Mouse (Mus musculus) forelimb bud, embryonic 11.5 days (tissue): ENCODE measurements around the gene Lemd2.
"Not testable (repeated sequence)": the region's sequence is repeated elsewhere in the genome, so short reads cannot be mapped to it uniquely, and the experiment has no call there.

Experiments used
- DNase-seq: peaks from one replicate; pipeline ENCODE4 v3.0.0-alpha.2; 2012; ENCODE audit warnings: low read depth, low spot score

Gene Lemd2

DNA sequence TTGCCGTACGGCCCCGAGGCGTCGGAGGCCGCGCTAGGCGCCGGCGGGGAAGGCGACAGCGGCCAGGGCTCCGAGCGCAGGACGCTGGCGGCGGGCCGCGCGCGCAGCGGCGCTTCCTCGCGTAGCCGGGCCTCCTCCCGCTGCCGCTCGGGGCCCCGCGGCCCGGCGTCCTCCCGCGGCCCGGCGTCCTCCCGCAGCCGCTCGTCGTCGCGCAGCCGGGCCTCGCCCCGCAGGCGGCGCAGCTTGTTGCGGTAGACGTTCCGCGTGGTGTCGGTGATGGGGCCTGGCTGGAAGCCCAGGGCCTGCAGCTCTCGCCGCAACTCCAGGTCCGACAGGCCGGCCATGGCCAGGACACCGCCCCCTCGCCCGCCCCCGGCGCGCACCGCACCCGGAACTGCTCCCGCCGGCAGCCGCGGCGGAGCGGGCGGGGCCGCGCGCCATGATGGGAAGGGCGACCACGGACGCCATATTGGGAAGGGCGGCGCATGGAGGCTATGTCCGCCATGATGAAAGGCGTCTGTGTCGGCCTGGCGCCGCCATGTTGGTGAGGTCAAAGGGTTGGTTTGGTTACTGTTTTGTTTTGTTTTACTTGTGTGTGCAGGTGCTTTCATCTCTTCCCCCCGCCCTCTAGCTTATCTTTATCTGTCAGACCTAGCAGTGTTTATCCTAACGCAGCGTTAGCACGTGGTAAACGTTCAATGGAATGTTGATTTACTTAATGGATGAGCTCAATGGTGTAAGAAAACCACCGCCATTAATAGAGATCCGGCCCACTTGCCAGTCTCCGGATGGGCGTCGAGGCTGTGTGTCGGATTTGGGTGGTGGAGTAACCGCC is at the start of gene Lemd2:
Gene Lemd2, minus strand, starts transcription at position 395 of the 835 bp plus-strand sequence.
- DNase-seq: peak; percentile 91

- no peak for DNase-seq
Measured at GRCm38 (mm10) chr17:27251150-27251549, 46.9 kb upstream of the Lemd2 start.

DNA sequence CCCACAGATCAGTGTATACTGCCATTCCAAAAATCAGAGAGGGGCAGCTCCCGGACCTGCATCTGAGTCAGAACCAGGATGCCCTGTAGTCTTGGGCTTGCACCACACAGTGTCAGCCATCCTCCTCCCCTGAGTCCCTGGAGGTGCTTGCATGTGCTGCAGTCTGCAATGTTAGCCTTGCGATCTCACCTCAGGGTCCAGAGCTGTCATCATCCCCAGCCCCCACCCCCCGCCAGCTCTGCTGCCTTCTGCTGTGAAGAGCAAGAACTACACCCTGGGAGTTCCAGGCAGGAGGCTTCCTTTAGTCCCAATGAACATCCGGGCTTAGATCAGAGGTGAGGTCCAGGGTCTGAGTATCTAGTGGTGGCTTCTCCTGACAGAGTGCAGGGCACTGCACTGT is 46.2 kb upstream of the Lemd2 start:
- DNase-seq: no peak

DNA sequence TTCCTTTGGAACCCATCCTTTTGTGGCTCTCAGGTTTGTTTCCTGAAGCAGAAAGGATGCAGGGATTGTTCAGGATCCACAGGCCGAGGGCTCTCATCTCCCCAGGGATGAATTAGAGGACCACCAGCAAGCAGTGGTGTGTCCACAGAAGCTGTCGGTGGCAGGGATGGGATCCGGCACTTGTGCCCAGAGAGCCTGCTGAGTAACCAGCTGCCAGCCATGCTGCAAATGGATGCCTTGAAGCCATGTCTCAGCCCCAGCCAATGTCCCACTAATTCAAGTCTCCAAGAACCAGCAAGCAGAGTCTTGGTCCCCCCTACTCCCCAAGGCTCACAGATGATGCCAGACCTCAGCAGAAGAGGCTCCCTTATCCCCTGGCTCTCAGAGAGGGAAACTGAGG is 44.8 kb upstream of the Lemd2 start:
- DNase-seq: no peak

- no peak for DNase-seq
Measured at GRCm38 (mm10) chr17:27247680-27248386, 43.6 kb upstream of the Lemd2 start.

GRCm38 (mm10) chr17:27245851-27246381 is 41.6 kb upstream of the Lemd2 start:
- DNase-seq: no peak

DNA sequence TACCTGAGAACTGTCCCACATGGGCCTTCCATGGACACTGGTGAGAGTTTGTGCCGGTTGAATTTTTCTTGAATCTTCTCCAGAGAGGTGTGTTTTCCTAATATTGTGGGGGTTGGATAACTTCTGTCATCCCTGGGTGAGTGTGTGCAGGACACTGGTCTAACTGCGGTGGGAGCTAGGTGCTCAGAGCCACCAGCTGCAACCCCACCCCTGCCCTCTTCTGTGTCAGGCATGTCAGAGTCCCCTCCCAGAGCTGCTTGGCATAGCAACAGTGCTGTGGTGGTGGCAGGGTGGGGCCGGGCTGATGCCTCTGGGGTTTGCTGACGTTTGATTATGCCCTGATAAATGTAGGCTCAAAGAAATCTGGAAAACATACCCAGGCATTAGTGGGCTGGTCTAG is 40.6 kb upstream of the Lemd2 start:
- DNase-seq: no peak

GRCm38 (mm10) chr17:27242194-27243189 is 38.2 kb upstream of the Lemd2 start:
- DNase-seq: no peak

DNA sequence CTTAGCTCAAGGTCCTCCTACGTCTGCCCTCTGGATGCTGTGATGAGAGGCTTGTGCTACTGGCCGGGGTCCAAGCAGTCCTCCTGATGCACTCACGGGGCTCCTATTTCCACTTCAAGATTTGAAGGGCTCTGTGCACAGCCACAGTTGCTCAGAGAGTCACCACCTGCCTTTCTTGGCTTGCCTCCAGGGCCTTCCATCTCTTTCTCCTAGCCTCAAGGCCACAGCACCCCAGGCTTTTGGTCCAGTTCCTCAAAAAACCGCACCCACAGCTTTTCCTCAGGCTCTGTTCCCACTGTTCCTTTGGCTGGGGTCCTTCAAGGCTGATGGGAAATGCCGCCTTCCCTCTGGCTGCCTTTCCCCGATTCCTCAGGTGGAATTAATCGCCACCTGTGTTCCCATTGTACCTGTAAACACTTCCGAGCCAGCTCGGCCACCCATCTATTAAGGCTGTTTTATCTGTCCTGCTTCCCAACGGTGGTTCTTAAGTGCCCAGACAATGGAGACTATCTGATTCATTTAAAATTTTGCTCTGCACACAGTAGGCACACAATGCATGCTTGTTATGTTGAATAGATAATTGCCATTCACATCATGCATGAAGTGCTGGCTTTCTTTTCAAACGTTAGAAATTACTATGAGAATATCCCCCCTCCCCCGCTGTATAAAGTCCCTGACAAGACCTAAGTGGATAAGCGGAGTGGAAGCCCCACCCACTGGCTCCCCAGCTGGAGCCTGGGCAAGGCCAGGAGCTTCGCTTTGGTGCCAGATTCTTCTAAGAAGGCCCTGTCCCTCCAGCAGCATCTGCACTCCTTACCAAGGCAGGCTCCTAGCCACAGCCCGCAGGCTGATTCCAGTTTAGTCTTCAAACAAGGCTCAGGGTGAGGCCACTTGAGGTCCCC is 36.5 kb upstream of the Lemd2 start:
- no peak for DNase-seq

DNA sequence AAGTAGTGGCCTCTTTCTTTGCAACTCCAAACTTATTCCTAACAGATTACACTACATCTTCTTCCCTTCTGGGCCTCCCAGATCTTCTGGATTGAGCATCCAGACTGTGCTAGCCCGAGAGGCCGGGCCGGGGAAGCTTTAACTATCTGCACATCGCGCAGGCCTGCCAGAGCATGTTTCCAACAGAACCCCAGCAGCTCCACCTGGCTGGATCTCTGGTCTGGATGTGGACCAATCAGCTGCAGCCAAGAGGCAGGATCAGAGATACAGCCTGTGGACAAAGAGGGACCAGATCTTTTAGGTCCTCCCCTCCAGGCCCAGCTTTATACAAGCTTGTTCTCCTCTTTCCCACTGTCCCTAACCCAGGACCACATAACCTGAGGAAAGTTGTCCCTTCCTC is 35.7 kb upstream of the Lemd2 start:
- DNase-seq: no peak

DNA sequence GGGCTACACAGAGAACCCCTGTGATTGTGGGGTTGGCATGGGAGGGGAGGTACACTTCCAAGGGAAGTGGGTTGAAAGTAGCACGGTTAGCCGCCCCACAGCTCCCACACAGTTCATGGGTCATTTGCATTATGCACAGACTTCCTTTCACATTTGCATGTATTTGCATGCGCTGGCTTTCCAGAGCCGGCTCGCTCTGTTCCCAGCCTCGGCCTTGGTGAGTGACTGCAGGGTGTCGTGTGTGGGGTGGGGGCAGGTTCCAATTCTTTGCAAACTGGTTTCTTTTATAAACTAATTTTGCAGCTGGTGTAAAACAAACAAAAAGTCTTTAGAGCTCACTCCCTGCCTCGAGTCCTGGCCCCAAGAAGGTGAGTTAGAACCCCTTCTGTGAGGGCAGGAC is 34.4 kb upstream of the Lemd2 start:
- no peak for DNase-seq

- DNase-seq: no peak
Measured at GRCm38 (mm10) chr17:27237731-27238130, 33.5 kb upstream of the Lemd2 start.

DNA sequence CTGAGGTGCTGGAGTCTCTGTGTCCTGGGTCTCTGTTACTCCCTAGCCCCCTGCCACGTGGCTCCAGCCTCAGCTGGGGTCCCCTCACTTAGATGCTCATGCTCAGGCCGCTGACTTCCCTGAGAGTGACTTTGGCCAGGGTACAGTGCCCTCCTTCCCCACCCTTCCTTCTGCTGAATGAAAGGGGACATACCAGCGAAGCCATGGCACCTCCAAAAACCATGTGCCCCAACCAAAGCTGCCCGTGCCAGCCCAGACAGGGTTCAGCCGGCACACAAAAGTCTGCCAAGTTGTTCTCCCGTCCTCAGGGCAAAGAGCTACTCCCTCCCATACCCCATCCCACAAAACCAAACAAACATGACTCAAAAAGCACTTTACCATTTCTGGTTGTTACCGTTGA is 29.0 kb upstream of the Lemd2 start:
- DNase-seq: no peak

GRCm38 (mm10) chr17:27232176-27232575 is 27.9 kb upstream of the Lemd2 start:
- no peak for DNase-seq

- not testable (repeated sequence) for DNase-seq
Measured at GRCm38 (mm10) chr17:27231586-27231985, 27.3 kb upstream of the Lemd2 start.

GRCm38 (mm10) chr17:27231146-27231503 is 26.9 kb upstream of the Lemd2 start:
- DNase-seq: no peak

DNA sequence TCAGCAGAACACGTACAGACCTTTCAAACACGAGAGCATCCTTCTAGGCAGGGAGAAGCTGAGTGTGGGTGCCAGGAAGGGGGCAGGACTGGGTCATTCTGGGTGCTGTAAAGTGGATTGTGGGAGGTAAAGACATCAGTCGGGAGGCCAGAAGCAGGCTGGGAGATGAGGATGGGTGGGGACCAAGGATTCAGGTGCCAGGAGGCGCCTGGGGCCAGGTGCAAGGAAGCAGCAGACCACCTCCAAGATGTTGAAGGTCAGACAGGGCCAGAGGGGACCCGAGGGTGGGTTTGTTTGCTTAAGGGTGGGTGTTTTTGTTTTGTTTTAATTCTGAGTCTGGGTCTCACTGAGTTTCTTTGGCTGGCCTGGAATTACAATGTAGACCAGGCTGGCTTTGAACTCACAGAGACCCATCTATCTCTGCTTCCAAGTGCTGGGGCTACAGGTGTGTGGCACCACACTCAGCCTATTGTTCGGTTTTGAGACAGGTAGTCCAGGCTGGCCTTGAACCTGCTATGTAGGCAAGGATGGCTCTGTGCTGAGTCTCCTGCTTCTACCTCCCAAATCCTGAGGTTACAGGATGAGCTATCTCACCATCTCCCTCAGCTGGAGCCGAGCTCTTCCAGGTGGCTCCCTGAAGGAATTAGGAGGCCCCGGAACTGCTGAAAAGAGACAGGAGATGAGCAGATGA is 26.3 kb upstream of the Lemd2 start:
- DNase-seq: no peak

GRCm38 (mm10) chr17:27229710-27230454 is 25.6 kb upstream of the Lemd2 start:
- no peak for DNase-seq

- DNase-seq: peak; percentile 82
Measured at GRCm38 (mm10) chr17:27228216-27228915, 24.1 kb upstream of the Lemd2 start.
